ENCODE assay signal across 10 mouse cellular contexts in the genomic region with DNA sequence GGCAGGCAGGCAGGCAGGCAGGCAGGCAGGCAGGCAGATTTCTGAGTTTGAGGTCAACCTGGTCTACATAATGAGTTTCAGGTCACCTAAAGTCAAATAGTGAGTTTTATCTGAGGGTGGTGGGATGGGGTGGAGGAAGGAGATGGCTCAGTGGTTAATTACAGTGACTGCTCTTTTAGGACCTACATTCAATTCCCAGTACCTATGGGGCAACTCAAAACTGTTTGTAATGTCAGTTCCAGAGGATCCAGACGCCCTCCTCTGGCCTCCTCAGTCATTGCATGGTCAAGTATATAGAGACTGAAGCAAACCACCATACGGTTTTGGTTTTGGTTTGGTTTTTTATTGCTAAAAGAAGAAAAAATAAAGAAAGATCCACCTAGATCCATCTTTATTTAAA. TPM values are rescaled to one million over a fixed set of nuclear protein-coding genes. Genes with fewer than 3 reads are reported as not detected.
A peak's percentile ranks its signal among the peaks of the same experiment; 100 is the strongest.
DNase-seq lines count a peak whose midpoint lies in the region; ATAC-seq and TF ChIP-seq lines count a peak whose summit lies in the region.
"Had no signal": no experiment of that assay in that cellular context is flagged by ENCODE, and none has a peak within 500 bp of the region (broad histone marks: within the 10 kb centered on the region; RNA-seq: fewer than 3 reads in every experiment).

No protein-coding gene starts in this region.

- no peaks in the 10 kb centered on the region for H3K9me3 ChIP-seq in forebrain, embryonic 11.5 days (ENCODE audit: control insufficient read depth, low read length)
- H3K9me3 ChIP-seq: G1E had no signal

- DNase-seq in embryo, embryonic 10.5 days (ENCODE audit: low spot score) = peak; percentile 32
- no peak for DNase-seq in embryo, embryonic 11 days
- peak; percentile 43 for DNase-seq in thymus, adult 2 months
- no peak for DNase-seq in thymus, adult 18-20 months
- DNase-seq in lung, postnatal 10 days = peak; percentile 42
- DNase-seq in adipocyte (ENCODE audit: low spot score) = no peak
- no peak for DNase-seq in right cerebral cortex, postnatal 36 days (ENCODE audit: low spot score in 2 of 2)
- no peak for DNase-seq in forebrain, embryonic 11.5 days (ENCODE audit: low spot score)

- no peaks in the 10 kb centered on the region for H3K36me3 ChIP-seq in thymus, adult 2 months (ENCODE audit: control insufficient read depth, insufficient read depth, low read length)
- H3K36me3 ChIP-seq in forebrain, embryonic 11.5 days (ENCODE audit: control insufficient read depth, insufficient read depth, low read length) = no peaks in the 10 kb centered on the region

- H3K4me2 ChIP-seq in forebrain, embryonic 11.5 days (ENCODE audit: low read depth, low read length, severe bottlenecking) = no peak overlapping the region

- no peak overlapping the region for H3K27ac ChIP-seq in thymus, adult 2 months (ENCODE audit: control insufficient read depth, insufficient read depth, low read length)
- H3K27ac ChIP-seq in forebrain, embryonic 11.5 days (ENCODE audit: low read depth, low read length) = no peak overlapping the region
- H3K27ac ChIP-seq: macrophage had no signal

- no peak overlapping the region for H3K4me3 ChIP-seq in thymus, adult 2 months (ENCODE audit: control insufficient read depth, insufficient read depth, low read length)
- H3K4me3 ChIP-seq in forebrain, embryonic 11.5 days (ENCODE audit: low read depth, low read length) = no peak overlapping the region

- TF ChIP-seq CTCF in thymus, adult 2 months (IDR thresholded peaks at IDR 0.05; ENCODE audit: borderline replicate concordance, control insufficient read depth, extremely low read depth, insufficient read depth, low read length, poor library complexity) = no peak

- no peak for ATAC-seq in forebrain, embryonic 11.5 days (replicated peaks; ENCODE audit: low FRiP score)

- no peak overlapping the region for H3K9ac ChIP-seq in forebrain, embryonic 11.5 days (ENCODE audit: low read length)

- no peaks in the 10 kb centered on the region for H3K4me1 ChIP-seq in thymus, adult 2 months (replicated peaks; ENCODE audit: control insufficient read depth, insufficient read depth, low read length)
- peaks cover 3% of the 10 kb centered on the region; the same call in 1 of the 2 replicates for H3K4me1 ChIP-seq in forebrain, embryonic 11.5 days (replicated peaks; ENCODE audit: control insufficient read depth, insufficient read depth, low read length)

- TF ChIP-seq POLR2A in thymus, adult 2 months (IDR thresholded peaks at IDR 0.05; ENCODE audit: control insufficient read depth, extremely low read depth, insufficient read depth, low read length, poor library complexity) = no peak

- no peaks in the 10 kb centered on the region for H3K27me3 ChIP-seq in thymus, adult 2 months (ENCODE audit: control insufficient read depth, insufficient read depth, low read length)
- H3K27me3 ChIP-seq in forebrain, embryonic 11.5 days (ENCODE audit: control insufficient read depth, insufficient read depth, low read length) = no peaks in the 10 kb centered on the region

- 38% methylated on average over 2 of the region's 2 CpGs for WGBS in thymus, adult 2 months
- 27% methylated on average over 2 of the region's 2 CpGs for WGBS in forebrain, embryonic 11.5 days

RNA-seq across cellular contexts. Expression of a gene that starts 29.9 kb away (rescaled TPM):
- polyA plus RNA-seq in thymus, adult 2 months (2012; rRNA removed) = 317 and 354 TPM in 2 replicates
- 124 and 134 TPM in 2 replicates for polyA plus RNA-seq in forebrain, embryonic 11.5 days (2014; fragmentation: Nextera tagmentation; extraction: Ambion mirVana)

RNA-seq across cellular contexts. Expression of a gene that starts 53.0 kb away (rescaled TPM):
- 1.1 and 2.0 TPM in 2 replicates for polyA plus RNA-seq in thymus, adult 2 months (2012; rRNA removed)
- 2.6 and 3.0 TPM in 2 replicates for polyA plus RNA-seq in forebrain, embryonic 11.5 days (2014; fragmentation: Nextera tagmentation; extraction: Ambion mirVana)
- polyA plus RNA-seq: G1E, macrophage had no signal

RNA-seq across cellular contexts. Expression of a gene that starts 53.2 kb away (rescaled TPM):
- polyA plus RNA-seq in thymus, adult 2 months (2012; rRNA removed) = 3.7 and 4.1 TPM in 2 replicates
- 4.2 and 4.9 TPM in 2 replicates for polyA plus RNA-seq in forebrain, embryonic 11.5 days (2014; fragmentation: Nextera tagmentation; extraction: Ambion mirVana)
- polyA plus RNA-seq: G1E had no signal

Comparison
In these comparisons a context has a peak if more than half of its experiments do, and no peak if none do; other contexts are left out.
1. DNase-seq: peak in embryo, embryonic 10.5 days (single experiment), thymus, adult 2 months (single experiment) and lung, postnatal 10 days (single experiment); none in embryo, embryonic 11 days (single experiment), thymus, adult 18-20 months (0 of 2), adipocyte (single experiment), right cerebral cortex, postnatal 36 days (0 of 2) and forebrain, embryonic 11.5 days (single experiment).